Mouse (Mus musculus): Measurements from ENCODE around the gene Gmds.

Gene Gmds

GRCm38 (mm10) chr13:32145179-32145578, 193.4 kb downstream of the Gmds start:
- no peak for DNase-seq

- DNase-seq: no peak
Observed at GRCm38 (mm10) chr13:32143651-32144050, 194.9 kb downstream of the Gmds start.

- no peak for DNase-seq
Observed at GRCm38 (mm10) chr13:32134663-32135273, 203.8 kb downstream of the Gmds start.

- DNase-seq: no peak
Observed at GRCm38 (mm10) chr13:32129970-32130369, 208.6 kb downstream of the Gmds start.

GRCm38 (mm10) chr13:32118386-32118785, 220.2 kb downstream of the Gmds start:
- DNase-seq: no peak

GRCm38 (mm10) chr13:32115468-32115867, 223.1 kb downstream of the Gmds start:
- no peak for DNase-seq

GRCm38 (mm10) chr13:32113875-32114274, 224.7 kb downstream of the Gmds start:
- no peak for DNase-seq

- DNase-seq: no peak
Observed at GRCm38 (mm10) chr13:32088303-32088977, 250.1 kb downstream of the Gmds start.

GRCm38 (mm10) chr13:32080520-32081249, 257.9 kb downstream of the Gmds start:
- no peak for DNase-seq

- DNase-seq: no peak
Observed at GRCm38 (mm10) chr13:32073630-32074029, 264.9 kb downstream of the Gmds start.

GRCm38 (mm10) chr13:32055321-32055720, 283.2 kb downstream of the Gmds start:
- DNase-seq: no peak

- DNase-seq: no peak
Observed at GRCm38 (mm10) chr13:32053587-32053986, 285.0 kb downstream of the Gmds start.

GRCm38 (mm10) chr13:32047980-32048959, 290.3 kb downstream of the Gmds start:
- DNase-seq: no peak

- no peak for DNase-seq
Observed at GRCm38 (mm10) chr13:32046961-32047360, 291.6 kb downstream of the Gmds start.

- no peak for DNase-seq
Observed at GRCm38 (mm10) chr13:32042748-32043147, 295.8 kb downstream of the Gmds start.

GRCm38 (mm10) chr13:32040822-32041221, 297.7 kb downstream of the Gmds start:
- no peak for DNase-seq

- no peak for DNase-seq
Observed at GRCm38 (mm10) chr13:32036902-32037301, 301.6 kb downstream of the Gmds start.

- DNase-seq: no peak
Observed at GRCm38 (mm10) chr13:32034799-32035448, 303.6 kb downstream of the Gmds start.

- DNase-seq: no peak
Observed at GRCm38 (mm10) chr13:32034139-32034538, 304.4 kb downstream of the Gmds start.

- DNase-seq: no peak
Observed at GRCm38 (mm10) chr13:32026226-32026975, 312.1 kb downstream of the Gmds start.

GRCm38 (mm10) chr13:32024822-32025221, 313.7 kb downstream of the Gmds start:
- DNase-seq: no peak
